Mouse (Mus musculus) frontal cortex, adult 2 months (tissue): Measurements from ENCODE around the gene Lactb. TPM values are rescaled to one million over a fixed set of nuclear protein-coding genes. Genes with fewer than 3 reads are reported as not detected.
A peak's percentile ranks its signal among the peaks of the same experiment; 100 is the strongest.
"Not testable (repeated sequence)": the region's sequence is repeated elsewhere in the genome, so short reads cannot be mapped to it uniquely, and the experiment has no call there.

Experiments used
- DNase-seq, 2 experiments: peaks; one replicate each; pipeline ENCODE4 v3.0.0; 2022; ENCODE audit warnings: low spot score in 1 of 2; ENCODE audit errors: extremely low spot score in 1 of 2
- polyA plus RNA-seq: library from polyadenylated mRNA; depleted of rRNA; stranded (reverse); fragments of >200 nt; gene quantifications from 2 replicates; pipeline ENCODE4 v1.2.3, GENCODE M21; 2012

Lactb gene
- polyA plus RNA-seq, 1 experiment: 21.0 TPM

GRCm38 (mm10) chr9:66925853-66926252 is 49.4 kb downstream of the Lactb start:
- no peak for DNase-seq

DNA sequence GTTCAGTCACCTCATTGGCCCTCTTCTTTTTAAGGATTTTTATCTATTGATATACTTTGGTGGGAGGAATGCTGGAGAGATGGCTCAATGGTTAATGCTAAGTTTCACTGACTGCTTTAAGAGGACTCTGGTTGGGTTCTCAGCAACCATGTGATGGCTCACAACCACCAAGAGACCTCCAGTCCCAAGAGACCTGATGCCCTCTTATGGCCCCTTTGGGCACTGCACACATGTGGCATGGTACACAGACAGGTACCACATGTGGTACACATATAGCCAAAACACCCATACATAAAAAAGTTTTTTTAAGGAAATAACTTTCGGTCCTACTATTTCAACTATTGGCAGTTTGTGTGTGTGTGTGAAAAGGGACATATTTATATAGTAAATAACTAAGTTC is 53.2 kb downstream of the Lactb start:
- no peak for DNase-seq

DNA sequence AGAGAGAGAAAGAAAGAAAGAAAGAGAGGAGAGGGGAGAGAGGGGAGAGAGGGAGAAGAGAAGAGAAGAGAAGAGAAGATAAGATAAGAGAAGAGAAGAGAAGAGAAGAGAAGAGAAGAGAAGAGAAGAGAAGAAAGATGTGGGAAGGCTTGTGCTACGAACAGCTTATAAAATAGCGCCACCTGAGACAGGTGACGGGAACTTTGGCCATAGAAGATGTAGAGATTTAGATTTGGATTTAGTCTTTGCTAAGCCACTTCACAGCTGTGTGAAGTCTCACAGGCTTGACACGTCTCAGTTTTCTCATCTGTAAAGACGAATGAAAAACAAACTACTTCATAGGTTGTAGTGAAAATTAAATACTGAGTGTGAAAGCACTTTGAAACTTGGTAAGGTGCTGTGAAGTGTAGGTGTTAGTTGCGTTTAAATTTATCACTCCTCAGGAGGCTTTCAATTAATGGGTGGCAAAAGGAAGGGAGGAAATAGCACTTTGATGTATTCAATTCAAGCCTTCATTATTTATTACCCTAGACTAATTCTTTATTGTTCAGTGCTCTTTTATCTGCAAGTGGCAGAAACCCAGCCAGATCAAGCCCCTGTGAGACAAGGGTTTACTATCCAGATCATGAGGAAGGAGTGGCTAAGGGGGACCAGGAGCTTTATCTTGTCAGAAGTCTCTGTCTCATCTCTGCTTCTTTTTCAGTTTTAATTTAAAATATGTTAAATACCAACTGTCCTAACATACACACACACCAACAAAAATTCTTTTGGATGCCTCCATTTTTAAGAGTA is 54.6 kb downstream of the Lactb start:
- no peak for DNase-seq

- no peak for DNase-seq
Observed at GRCm38 (mm10) chr9:66919981-66920380, 55.3 kb downstream of the Lactb start.

GRCm38 (mm10) chr9:66919382-66919971 is 55.8 kb downstream of the Lactb start, which contains the start of gene Rab8b:
Rab8b (minus strand) TSS chr9:66919687.
- peak; percentile 91 to 97 for DNase-seq

- DNase-seq: no peak
Observed at GRCm38 (mm10) chr9:66918672-66919330, 56.5 kb downstream of the Lactb start.

GRCm38 (mm10) chr9:66917892-66918255 is 57.4 kb downstream of the Lactb start:
- no peak for DNase-seq

GRCm38 (mm10) chr9:66917216-66917891 is 57.9 kb downstream of the Lactb start:
- no peak for DNase-seq

DNA sequence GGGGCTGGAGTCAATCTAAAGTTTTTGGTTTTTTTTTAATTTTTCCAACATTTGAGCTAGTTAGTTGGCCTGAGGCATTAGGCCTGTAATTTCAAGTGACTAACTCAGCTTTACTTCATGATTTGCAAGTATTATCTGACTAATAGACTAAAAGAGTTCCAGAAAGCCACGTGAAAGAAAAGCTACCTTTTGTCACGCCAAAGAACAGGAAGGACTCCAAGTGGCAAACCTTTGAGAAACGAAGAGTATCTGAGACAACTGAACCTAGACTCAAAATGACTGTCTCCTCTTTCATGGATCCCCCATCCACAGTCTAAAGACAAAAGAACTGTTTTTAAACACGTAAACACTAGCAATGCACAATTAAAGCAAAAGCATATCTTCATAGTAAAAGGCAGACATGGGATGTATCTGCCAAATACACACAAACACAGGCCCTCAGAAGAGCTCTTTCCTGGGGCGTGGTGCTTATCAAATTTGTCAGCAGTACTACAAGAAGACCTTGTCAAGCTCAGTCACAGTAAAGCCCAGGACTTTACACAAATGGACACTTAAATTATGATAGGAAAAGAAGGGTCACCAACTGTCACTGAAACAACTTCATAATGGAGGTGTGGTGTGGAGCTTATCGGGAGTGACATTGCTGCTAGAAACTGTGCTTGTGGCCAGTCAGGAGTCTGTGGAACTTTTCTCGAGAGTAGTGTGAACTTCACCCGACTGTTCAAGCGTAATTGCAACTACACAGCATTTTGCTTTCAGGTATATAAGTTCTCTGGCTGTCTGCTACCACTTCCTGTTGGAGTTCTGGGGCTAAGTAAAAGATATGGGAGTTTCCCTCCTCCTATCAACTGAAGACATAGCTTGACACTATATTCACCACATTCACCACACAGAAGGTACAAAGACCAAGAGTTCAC is 59.2 kb downstream of the Lactb start:
- DNase-seq: no peak

DNA sequence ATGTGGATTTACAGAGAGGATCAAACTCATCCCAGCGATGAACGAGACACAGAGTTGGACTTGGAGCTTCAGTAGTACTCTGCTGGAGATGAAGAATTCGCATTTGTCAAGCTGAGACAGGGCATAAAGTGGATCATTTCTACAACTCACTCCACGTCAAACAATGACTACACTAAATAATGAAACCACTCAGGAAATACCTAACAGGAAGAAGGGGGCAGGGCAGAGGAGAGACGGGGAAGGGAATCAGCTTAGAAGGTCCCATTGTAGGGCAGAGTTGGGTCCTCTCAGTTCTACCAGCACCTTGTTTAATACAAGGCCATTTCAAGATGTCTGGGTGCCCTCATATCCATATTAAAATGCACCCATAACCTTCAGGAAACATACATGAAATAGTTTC is 59.9 kb downstream of the Lactb start:
- DNase-seq: no peak

DNA sequence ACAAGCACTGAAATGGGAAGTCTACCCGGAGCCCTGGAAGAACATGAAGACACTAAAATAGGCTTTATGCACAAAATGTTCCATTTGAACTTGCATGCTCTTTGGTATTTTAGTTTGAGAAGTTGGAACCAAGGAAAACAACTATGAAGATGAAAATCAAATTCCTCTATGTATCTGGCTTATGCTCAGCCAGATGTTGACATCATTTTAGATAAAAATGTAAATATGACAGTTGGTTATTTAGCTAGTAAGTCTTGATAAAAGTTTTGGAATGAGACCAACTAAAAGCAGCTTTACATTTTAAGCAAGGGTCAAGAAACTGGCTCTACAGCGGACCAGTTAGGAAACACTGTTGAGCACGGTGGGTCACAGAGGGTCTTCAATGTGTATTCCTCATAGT is 60.7 kb downstream of the Lactb start:
- DNase-seq: no peak

DNA sequence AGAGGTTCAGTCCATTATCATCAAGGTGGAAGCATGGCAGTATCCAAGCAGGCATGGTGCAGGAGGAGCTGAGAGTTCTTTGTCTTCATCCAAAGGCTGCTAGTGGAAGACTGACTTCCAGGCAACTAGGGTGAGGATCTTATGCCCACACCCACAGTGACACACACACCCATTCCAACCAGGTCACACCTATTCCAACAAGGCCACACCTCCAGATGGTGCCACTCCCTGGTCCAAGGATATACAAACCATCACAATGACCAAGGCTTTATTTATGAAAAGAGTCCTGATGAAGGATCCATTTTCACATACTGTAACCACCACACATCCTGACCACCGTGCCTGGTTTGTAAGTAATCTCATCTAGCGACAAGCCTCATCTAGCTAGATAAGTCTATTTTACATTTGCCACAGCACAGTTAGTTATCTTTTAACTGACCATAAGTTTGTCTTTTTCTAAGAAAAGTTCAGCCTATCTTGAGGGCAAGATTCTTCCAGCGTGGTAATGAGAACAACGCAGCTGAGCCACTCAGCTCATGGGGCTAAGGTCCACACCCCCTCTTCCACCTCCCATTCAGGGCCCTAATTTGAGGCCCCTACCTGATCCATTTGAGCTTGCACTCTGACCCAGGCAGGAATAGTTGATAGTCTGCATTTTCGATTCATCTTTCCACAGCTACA is 61.9 kb downstream of the Lactb start:
- DNase-seq: not testable (repeated sequence)

DNA sequence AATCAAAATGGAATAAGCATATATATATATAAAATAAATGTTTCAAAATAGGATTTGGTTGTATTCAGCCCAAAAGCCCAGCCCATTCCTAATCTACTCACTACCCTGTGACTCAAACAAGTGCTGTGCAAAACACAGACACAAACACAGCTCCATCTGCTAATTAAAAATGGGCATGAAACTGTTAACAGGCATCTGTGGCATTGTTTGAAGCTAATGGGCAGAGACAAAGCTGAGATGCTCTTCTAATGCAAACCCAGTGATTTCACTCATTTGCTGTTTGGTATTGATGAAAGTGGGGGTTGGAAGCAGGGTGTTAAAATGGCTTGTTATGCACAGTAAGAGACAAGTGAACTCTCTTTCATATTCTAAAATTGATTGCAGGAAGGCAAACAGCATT is 63.0 kb downstream of the Lactb start:
- DNase-seq: no peak

DNA sequence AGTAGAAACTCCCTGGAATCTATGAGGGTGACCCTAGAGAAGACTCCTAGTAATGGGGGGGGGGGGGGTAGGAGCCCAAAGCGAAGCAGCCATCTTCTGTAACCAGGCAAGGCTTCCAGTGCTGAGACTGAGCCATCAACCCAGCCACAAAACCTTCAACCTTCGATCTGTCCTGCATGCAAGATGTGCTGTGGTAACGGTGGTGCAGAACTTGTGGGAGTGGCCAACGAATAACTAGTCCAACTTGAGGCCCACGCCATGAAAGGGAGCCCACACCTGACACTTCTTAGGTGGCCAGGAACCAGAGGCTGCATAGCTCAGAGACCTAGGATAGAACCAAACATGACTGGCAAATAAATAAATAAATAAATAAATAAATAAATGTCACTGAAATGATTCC is 64.6 kb downstream of the Lactb start:
- no peak for DNase-seq

DNA sequence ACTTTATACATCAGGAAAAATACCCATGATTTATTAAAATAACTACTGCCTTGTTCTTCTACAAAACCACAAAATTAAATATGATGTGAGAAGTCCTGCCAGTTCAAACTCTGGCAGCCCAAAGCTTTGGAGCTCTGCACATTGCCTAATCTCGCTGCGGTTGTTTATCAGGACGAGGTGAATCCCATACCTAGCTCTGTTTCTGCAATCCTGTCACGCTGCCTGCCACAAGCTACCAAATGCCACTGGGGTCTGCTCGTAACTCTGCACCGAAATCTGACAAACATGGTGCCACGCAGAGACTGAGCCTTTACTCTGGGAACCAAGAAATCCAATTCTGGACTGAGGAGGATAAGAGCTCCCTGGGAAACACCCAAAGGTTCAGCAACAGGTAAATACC is 65.4 kb downstream of the Lactb start:
- DNase-seq: no peak

DNA sequence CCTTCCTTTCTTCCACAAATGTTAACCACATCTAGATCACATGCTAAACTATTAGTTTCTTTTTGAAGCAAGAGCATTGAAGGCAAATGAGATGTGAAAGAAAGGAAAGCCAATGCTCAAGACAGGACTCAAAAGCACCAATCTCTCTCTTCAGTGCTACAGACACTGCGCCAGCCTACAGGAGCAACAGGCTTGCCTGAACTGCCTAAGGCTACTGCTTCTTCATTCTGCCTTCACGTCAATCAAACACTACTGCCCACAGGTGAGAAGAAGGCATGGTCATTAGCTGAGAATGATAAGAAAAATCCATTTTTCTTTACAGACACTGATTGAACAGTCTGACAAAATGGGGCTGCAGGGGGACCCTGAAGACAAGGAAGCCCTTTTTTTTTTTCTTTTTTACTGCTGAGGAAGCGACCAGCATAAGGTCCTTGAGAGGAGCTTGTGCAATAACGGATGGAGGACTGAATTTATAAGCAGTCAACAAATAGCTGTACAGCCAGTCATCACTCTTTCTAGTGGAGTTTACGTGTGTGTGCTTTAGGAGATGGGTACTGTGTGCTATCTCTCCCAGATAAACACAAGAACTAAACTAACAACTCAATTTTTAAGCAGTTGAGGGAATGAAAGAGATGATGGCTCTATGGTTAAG is 67.4 kb downstream of the Lactb start:
- DNase-seq: no peak

DNA sequence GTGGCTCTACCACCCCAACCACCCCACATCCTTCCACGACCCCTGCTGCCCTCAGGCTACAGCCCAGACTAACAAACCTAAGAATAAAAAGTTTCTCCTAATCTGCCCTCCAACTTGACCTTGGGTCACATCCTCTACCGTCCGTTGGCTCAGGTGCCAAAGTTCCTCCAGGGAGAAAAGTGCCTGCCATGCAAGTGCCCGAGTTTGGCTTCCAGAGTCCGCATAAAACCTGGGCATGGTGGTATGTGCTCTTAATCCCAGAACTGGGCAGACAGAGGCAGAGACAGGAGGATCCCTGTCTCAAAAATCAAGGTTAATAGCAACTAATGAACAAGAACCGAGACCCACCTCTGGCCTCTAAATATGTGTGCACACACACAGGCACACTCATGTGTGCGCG is 68.2 kb downstream of the Lactb start:
- DNase-seq: no peak

DNA sequence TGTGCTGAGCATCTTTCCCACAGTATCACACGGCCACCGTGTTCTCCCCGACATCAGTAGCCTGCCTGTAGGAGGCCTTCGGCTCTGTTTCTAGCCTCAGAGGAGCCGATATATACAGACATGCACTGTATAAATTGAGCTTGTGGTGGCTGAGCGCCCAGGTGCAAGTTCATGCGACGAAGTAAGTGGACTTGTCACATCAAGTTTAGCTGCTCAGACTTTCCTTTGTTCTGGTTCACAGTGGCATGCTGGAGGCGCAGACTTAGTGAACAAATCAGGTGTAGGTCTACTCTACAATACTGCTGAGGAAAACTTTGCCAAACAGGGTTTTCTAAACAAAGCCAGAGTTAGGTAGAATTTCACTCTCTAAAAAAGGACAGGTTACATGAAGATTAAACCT is 69.3 kb downstream of the Lactb start:
- DNase-seq: no peak
